Comparison of ENCODE assay signal across 13 mouse cellular contexts in the genomic region with DNA sequence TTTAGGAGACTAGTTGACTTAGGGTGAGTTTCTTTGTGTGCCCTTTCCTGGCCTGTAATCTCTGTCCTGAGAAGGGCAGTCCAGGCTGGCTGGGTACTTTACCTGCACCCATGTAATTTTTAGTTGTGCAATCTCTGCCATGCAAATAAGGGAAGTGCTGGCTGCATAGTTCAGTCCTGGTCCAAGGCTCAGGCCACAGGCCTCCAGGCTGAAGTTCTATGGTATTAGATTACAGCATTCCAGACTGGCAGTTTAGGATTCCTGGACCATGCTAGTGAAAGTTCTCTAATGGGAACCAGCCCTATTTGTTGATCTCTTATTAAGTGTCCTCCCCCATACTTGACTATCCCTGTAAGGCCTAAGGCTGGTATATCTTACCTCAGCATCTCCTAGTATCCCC.
DNase-seq lines count a peak whose midpoint lies in the region; ATAC-seq and TF ChIP-seq lines count a peak whose summit lies in the region.
"Had no signal": no experiment of that assay in that cellular context is flagged by ENCODE, and none has a peak within 500 bp of the region (broad histone marks: within the 10 kb centered on the region; RNA-seq: fewer than 3 reads in every experiment).

No protein-coding gene starts in this region.

- peak; percentile 53 for ATAC-seq in liver, embryonic 13.5 days (ENCODE audit: low read depth)
- no peak for ATAC-seq in liver, embryonic 12.5 days
- ATAC-seq in Patski = peak; percentile 80
- ATAC-seq in megakaryocyte, adult 5-6 weeks (ENCODE audit: poor library complexity, severe bottlenecking) = peak; percentile 77
- ATAC-seq: activated CD4-positive, CD25-positive, alpha-beta regulatory T cell, adult 4 months; forebrain, embryonic 15.5 days had no signal

- no peak for TF ChIP-seq CTCF in Patski (IDR thresholded peaks at IDR 0.05)
- no peak for TF ChIP-seq CTCF in embryonic fibroblast, embryonic 13.5 days (IDR thresholded peaks at IDR 0.05; ENCODE audit: borderline replicate concordance, insufficient read depth, low read length)

- H3K9me3 ChIP-seq in liver, embryonic 13.5 days (replicated peaks) = no peaks in the 10 kb centered on the region
- no peaks in the 10 kb centered on the region for H3K9me3 ChIP-seq in liver, embryonic 12.5 days (replicated peaks)
- H3K9me3 ChIP-seq: forebrain, embryonic 15.5 days had no signal

- no peak for TF ChIP-seq POLR2A in embryonic fibroblast, embryonic 13.5 days (IDR thresholded peaks at IDR 0.05; ENCODE audit: low read depth, low read length)

- no peak overlapping the region for H3K4me3 ChIP-seq in liver, embryonic 13.5 days (replicated peaks)
- no peak overlapping the region for H3K4me3 ChIP-seq in liver, embryonic 12.5 days
- H3K4me3 ChIP-seq in embryonic fibroblast, embryonic 13.5 days (ENCODE audit: insufficient read depth, low read length) = no peak overlapping the region
- H3K4me3 ChIP-seq: forebrain, embryonic 15.5 days had no signal

- H3K9ac ChIP-seq in liver, embryonic 13.5 days = no peak overlapping the region
- no peak overlapping the region for H3K9ac ChIP-seq in liver, embryonic 12.5 days
- H3K9ac ChIP-seq: forebrain, embryonic 15.5 days; hindbrain, embryonic 14.5 days had no signal

- H3K4me1 ChIP-seq in liver, embryonic 13.5 days (replicated peaks) = no peaks in the 10 kb centered on the region
- H3K4me1 ChIP-seq in liver, embryonic 12.5 days = no peaks in the 10 kb centered on the region
- peaks cover 24% of the 10 kb centered on the region for H3K4me1 ChIP-seq in embryonic fibroblast, embryonic 13.5 days (ENCODE audit: control insufficient read depth, insufficient read depth, low read length)
- H3K4me1 ChIP-seq: forebrain, embryonic 15.5 days had no signal

- H3K27ac ChIP-seq in liver, embryonic 13.5 days = no peak overlapping the region
- no peak overlapping the region for H3K27ac ChIP-seq in liver, embryonic 12.5 days
- peak overlapping the region; percentile 66 for H3K27ac ChIP-seq in embryonic fibroblast, embryonic 13.5 days (ENCODE audit: insufficient read depth, low read length)
- H3K27ac ChIP-seq: forebrain, embryonic 15.5 days; hindbrain, embryonic 14.5 days; macrophage had no signal

- CTCF ChIA-PET in Patski (lab: Charles Lee) = interaction anchor here (1.3 kb wide), 1 partner anchor 16 kb away, joined by 3 read pairs; no protein-coding TSS in a partner anchor

- in situ Hi-C loops in Patski (cut with MboI; ENCODE audit: low pct_unique_long_range_greater_than_20kb) = no loop called here

- no peaks in the 10 kb centered on the region for H3K27me3 ChIP-seq in liver, embryonic 13.5 days
- no peaks in the 10 kb centered on the region for H3K27me3 ChIP-seq in liver, embryonic 12.5 days (replicated peaks)
- no peaks in the 10 kb centered on the region for H3K27me3 ChIP-seq in Patski
- H3K27me3 ChIP-seq: forebrain, embryonic 15.5 days had no signal

- no peak for DNase-seq in liver, embryonic 13.5 days
- DNase-seq in Patski (ENCODE audit: low read depth, low spot score) = no peak
- DNase-seq in thymus, postnatal 10 days (ENCODE audit: low spot score in 2 of 2) = no peak
- no peak for DNase-seq in urinary bladder, postnatal 14 days (ENCODE audit: low spot score)
- DNase-seq: cerebellum, adult 2 months; spleen, adult 18-20 months had no signal

- H3K4me2 ChIP-seq in liver, embryonic 13.5 days = no peak overlapping the region
- H3K4me2 ChIP-seq in liver, embryonic 12.5 days = no peak overlapping the region
- H3K4me2 ChIP-seq: forebrain, embryonic 15.5 days; hindbrain, embryonic 14.5 days had no signal

- H3K36me3 ChIP-seq in liver, embryonic 13.5 days = peaks cover 3% of the 10 kb centered on the region; the same call in 1 of the 2 replicates
- peaks cover 13% of the 10 kb centered on the region for H3K36me3 ChIP-seq in liver, embryonic 12.5 days
- H3K36me3 ChIP-seq: forebrain, embryonic 15.5 days had no signal

- POLR2A ChIA-PET in Patski (lab: Charles Lee) = no interaction called here
